Mouse (Mus musculus) neural tube, embryonic 11.5 days (tissue): ENCODE measurements around the gene Polr3f. TPM values are rescaled to one million over a fixed set of nuclear protein-coding genes. Genes with fewer than 3 reads are reported as not detected.
A peak's percentile ranks its signal among the peaks of the same experiment; 100 is the strongest.

Experiments
- ATAC-seq: fragments of 200-750 bp; cut with Nextera tagmentation; 2 replicates; pipeline ENCODE4 v1.8.0; 2017; ENCODE audit warnings: moderate number of reproducible peaks, mild to moderate bottlenecking, moderate TSS enrichment, moderate library complexity; ENCODE audit not compliant: insufficient read depth, low FRiP score, low TSS enrichment
- DNase-seq: peaks from one replicate; pipeline ENCODE4 v3.0.0-alpha.2; 2015; ENCODE audit warnings: low spot score
- H3K27ac ChIP-seq: fragments of 300-500 bp; sonication (generic); 2 replicates; pipeline ENCODE4 v1.5.1; 2014; ENCODE audit warnings: low read depth, mild to moderate bottlenecking, low read length
- H3K27me3 ChIP-seq: fragments of 300-500 bp; sonication (generic); 2 replicates; pipeline ENCODE4 v1.6.1; 2014; ENCODE audit warnings: mild to moderate bottlenecking, low read length, mixed read lengths; ENCODE audit not compliant: control insufficient read depth, insufficient read depth
- H3K36me3 ChIP-seq: fragments of 300-500 bp; sonication (generic); 2 replicates; pipeline ENCODE4 v1.6.1; 2014; ENCODE audit warnings: mild to moderate bottlenecking, low read length, moderate library complexity, mixed read lengths; ENCODE audit not compliant: control insufficient read depth, insufficient read depth
- H3K4me1 ChIP-seq: fragments of 300-500 bp; sonication (generic); 2 replicates; pipeline ENCODE4 v1.6.1; 2014; ENCODE audit warnings: low read length, mixed read lengths; ENCODE audit not compliant: control insufficient read depth, insufficient read depth
- H3K4me2 ChIP-seq: fragments of 300-500 bp; sonication (generic); 2 replicates; pipeline ENCODE4 v1.6.1; 2014; ENCODE audit warnings: low read depth, mild to moderate bottlenecking, moderate library complexity
- H3K4me3 ChIP-seq: fragments of 300-500 bp; sonication (generic); 2 replicates; pipeline ENCODE4 v1.5.1; 2014; ENCODE audit warnings: low read depth, low read length
- H3K9ac ChIP-seq: fragments of 300-500 bp; sonication (generic); 2 replicates; pipeline ENCODE4 v1.6.1; 2014; ENCODE audit warnings: mild to moderate bottlenecking, low read length
- H3K9me3 ChIP-seq: fragments of 300-500 bp; sonication (generic); 2 replicates; pipeline ENCODE4 v1.6.1; 2016; ENCODE audit warnings: low read length; ENCODE audit not compliant: control insufficient read depth
- WGBS: fragments of 180-500 bp; shearing (Covaris S2); extraction: QIAGEN DNeasy Blood & Tissue Kit; methylation state at CpG from one replicate; pipeline ENCODE4 v1.1.7; 2014; 5-methylcytosine and 5-hydroxymethylcytosine counted together
- polyA plus RNA-seq: library from polyadenylated mRNA; unstranded; fragments of >200 nt; fragmentation: Nextera tagmentation; extraction: Ambion mirVana; gene quantifications from 2 replicates; pipeline ENCODE4 v1.2.1, GENCODE M21; 2014

Gene Polr3f
- polyA plus RNA-seq, 1 experiment from 2014 or later, result 32.4 TPM

DNA sequence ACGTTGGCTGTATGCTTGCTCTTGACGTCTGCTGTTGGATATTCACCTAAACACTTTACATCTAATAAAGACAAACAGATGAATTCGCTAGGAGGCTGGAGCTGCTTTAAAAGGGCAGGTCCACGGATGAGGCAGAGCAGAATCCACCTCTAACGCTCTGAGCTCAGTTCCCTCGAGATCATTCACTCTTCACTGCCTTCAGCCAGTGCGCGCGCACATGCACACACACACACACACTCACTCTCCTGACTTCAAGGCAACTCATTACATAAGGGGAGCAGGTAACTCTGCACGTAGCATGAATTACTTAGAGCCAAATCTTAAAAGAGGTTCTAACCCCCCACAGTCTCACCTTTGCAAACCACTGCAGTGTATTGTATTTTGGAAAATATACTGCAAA lies 1.7 kb upstream of the Polr3f start:
- no peak overlapping the region for H3K4me2 ChIP-seq
- no peaks in the 10 kb centered on the region for H3K27me3 ChIP-seq
- H3K9me3 ChIP-seq, result no peaks in the 10 kb centered on the region
- H3K9ac ChIP-seq, result no peak overlapping the region
- ATAC-seq (no peak), DNase-seq (no peak)
- no peak overlapping the region for H3K4me3 ChIP-seq
- no peak overlapping the region for H3K27ac ChIP-seq
- 53% methylated on average over 10 of the region's 10 CpGs for WGBS
- H3K4me1 ChIP-seq, result no peaks in the 10 kb centered on the region; the same call in 1 of the 2 replicates
- no peaks in the 10 kb centered on the region for H3K36me3 ChIP-seq

DNA sequence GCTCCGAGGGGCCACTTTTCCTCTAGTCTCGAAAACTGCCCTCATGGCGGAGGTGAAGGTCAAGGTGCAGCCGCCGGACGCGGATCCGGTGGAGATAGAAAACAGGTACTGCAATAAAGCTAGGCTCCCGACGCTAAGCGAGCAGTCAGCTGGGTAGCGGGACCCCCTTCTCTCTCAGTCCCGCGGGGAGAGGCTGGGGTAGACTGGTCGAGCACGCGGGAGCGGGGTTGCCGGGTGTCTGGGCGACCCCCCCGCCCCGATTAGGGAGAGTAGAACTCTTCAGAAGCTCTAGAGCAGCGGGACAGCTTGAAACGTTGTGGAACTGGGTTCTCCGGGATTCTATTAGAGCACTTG lies 280 bp downstream of the Polr3f start:
- no peaks in the 10 kb centered on the region for H3K27me3 ChIP-seq
- H3K4me3 ChIP-seq, result peak overlapping the region; percentile 84
- H3K9me3 ChIP-seq, result no peaks in the 10 kb centered on the region
- no peaks in the 10 kb centered on the region; the same call in 1 of the 2 replicates for H3K4me1 ChIP-seq
- H3K4me2 ChIP-seq, result peak overlapping the region; percentile 77
- H3K27ac ChIP-seq, result peak overlapping the region; percentile 89
- DNase-seq (no peak), ATAC-seq (peak; percentile 72)
- H3K36me3 ChIP-seq, result 0 out of 2 replicates have a peak, but pooled peaks cover 5% of the 10 kb centered on the region
- H3K9ac ChIP-seq, result peak overlapping the region; percentile 80
- 1% methylated on average over 24 of the region's 25 CpGs for WGBS

DNA sequence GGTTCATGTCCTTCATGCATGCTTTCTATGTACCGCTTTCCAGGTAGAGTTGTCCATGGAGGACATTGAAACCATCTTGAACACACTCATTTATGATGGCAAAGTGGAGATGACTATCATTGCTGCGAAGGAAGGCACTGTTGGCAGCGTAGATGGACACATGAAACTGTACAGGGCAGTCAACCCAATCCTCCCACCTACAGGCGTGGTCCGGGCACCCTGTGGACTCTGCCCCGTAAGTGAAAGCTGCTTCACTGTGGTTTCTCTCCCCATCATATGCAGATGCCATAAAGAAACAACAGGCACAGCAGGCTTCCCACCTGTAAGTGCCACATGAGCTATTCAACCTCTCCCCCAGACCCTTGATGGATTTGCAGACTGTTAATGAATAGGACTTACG lies 9.6 kb downstream of the Polr3f start:
- H3K4me2 ChIP-seq, result no peak overlapping the region
- H3K9ac ChIP-seq, result no peak overlapping the region
- ATAC-seq (no peak), DNase-seq (no peak)
- no peak overlapping the region for H3K27ac ChIP-seq
- peaks cover 35% of the 10 kb centered on the region for H3K36me3 ChIP-seq
- H3K4me1 ChIP-seq, result no peaks in the 10 kb centered on the region
- H3K27me3 ChIP-seq, result no peaks in the 10 kb centered on the region
- 93% methylated on average over 7 of the region's 7 CpGs for WGBS
- no peaks in the 10 kb centered on the region for H3K9me3 ChIP-seq
- H3K4me3 ChIP-seq, result no peak overlapping the region

DNA sequence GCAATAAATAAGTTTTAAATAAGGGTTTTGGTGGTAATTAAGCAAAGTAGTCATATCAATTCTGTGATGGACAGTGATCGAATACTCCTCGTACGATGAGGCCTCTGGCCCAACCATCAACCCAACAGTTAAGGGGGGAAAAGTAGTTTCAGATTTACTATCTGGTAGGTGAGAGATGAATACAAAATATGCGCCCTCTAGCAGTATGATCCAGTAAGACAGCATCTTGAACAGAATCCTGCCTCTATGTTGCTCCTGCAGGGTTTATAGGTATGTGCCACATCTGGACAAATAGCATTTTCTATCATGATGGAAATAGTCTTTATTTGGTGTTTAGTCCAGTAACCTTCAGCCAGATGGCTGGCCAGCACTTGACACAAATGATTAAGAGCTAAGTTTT lies 13.7 kb downstream of the Polr3f start:
- 88% methylated on average over 4 of the region's 4 CpGs for WGBS
- H3K27me3 ChIP-seq, result no peaks in the 10 kb centered on the region
- no peak for DNase-seq
- no peak for ATAC-seq
- no peak overlapping the region for H3K4me2 ChIP-seq
- H3K27ac ChIP-seq, result no peak overlapping the region
- no peaks in the 10 kb centered on the region for H3K9me3 ChIP-seq
- H3K36me3 ChIP-seq, result peaks cover 15% of the 10 kb centered on the region
- H3K9ac ChIP-seq, result no peak overlapping the region
- H3K4me3 ChIP-seq, result no peak overlapping the region
- no peaks in the 10 kb centered on the region for H3K4me1 ChIP-seq

DNA sequence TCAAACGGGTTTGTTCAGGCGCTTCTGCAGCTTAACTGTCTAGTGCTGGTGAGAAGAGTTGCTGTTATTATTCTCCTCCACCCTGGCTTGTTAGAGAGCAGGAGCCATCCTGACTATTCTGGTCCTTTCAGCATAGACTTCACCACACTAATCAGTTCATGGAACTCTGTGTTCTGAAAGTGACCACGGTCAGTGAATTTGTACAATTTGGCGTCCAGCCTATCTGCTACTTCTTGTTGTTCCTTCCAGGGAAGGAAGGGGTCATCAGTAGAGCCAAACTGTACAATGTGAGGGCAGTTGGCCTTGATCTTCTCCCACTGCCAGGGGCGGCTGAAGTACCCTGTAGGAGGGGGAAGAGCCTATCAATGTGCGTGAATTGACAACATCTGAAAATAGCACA lies 16.2 kb downstream of the Polr3f start:
- no peaks in the 10 kb centered on the region for H3K27me3 ChIP-seq
- 91% methylated on average over 6 of the region's 6 CpGs for WGBS
- peaks cover 3% of the 10 kb centered on the region; the same call in 1 of the 2 replicates for H3K36me3 ChIP-seq
- H3K4me3 ChIP-seq, result no peak overlapping the region
- H3K9me3 ChIP-seq, result no peaks in the 10 kb centered on the region
- ATAC-seq, result no peak
- no peak overlapping the region for H3K4me2 ChIP-seq
- DNase-seq, result no peak
- H3K4me1 ChIP-seq, result no peaks in the 10 kb centered on the region
- H3K9ac ChIP-seq, result no peak overlapping the region
- no peak overlapping the region for H3K27ac ChIP-seq

DNA sequence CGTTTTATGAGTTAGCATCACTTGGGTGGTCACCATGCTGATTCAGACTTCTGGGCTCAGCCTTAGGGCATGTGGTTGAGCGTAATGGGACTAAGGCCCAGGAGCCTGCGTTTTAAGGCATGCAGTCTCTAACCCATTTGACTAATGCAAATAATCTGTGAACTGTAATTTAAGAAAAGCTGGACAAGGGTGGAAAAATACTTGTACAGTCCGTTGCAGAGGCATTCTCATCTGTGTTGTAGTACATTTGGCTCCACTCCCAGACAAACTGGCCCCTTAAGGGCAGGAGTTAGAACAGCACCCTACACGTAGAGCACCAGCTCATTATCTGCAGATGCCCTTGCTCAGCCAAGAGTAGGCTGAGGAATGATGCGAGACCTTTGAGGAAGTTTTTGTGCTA lies 17.1 kb downstream of the Polr3f start:
- ATAC-seq (no peak), DNase-seq (no peak)
- Histone ChIP-seq H3K4me3 (no peak overlapping the region), H3K36me3 (peaks cover 3% of the 10 kb centered on the region; the same call in 1 of the 2 replicates), H3K4me2 (no peak overlapping the region), H3K27me3 (no peaks in the 10 kb centered on the region), H3K9ac (no peak overlapping the region), H3K4me1 (no peaks in the 10 kb centered on the region), H3K9me3 (no peaks in the 10 kb centered on the region), H3K27ac (no peak overlapping the region)
- 95% methylated on average over 6 of the region's 6 CpGs for WGBS

DNA sequence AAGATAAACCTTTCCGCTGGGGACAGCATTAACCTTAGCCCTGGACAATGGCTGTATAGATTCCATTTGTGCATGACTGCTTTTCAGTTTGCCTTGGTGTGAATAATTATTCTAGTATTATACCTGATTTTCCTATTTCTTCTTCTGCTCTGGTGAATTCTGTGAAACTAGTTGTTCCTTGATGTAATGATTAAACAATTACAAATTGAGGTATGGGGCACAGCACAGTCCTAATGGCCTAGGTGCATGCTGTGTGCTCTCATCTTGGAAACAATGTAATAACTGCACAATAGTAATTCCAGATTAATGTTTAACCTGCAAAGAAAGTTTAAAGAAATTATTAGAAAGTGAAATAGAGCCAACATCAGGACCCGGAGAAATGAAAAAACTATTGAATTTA lies 17.5 kb downstream of the Polr3f start:
- no peak for DNase-seq
- H3K4me2 ChIP-seq, result no peak overlapping the region
- H3K27ac ChIP-seq, result no peak overlapping the region
- H3K27me3 ChIP-seq, result no peaks in the 10 kb centered on the region
- ATAC-seq, result no peak
- peaks cover 3% of the 10 kb centered on the region; the same call in 1 of the 2 replicates for H3K36me3 ChIP-seq
- H3K9me3 ChIP-seq, result no peaks in the 10 kb centered on the region
- no peak overlapping the region for H3K9ac ChIP-seq
- no peak overlapping the region for H3K4me3 ChIP-seq
- 93% methylated on average over 2 of the region's 2 CpGs for WGBS
- 0 out of 2 replicates have a peak, but pooled peaks cover 3% of the 10 kb centered on the region for H3K4me1 ChIP-seq

DNA sequence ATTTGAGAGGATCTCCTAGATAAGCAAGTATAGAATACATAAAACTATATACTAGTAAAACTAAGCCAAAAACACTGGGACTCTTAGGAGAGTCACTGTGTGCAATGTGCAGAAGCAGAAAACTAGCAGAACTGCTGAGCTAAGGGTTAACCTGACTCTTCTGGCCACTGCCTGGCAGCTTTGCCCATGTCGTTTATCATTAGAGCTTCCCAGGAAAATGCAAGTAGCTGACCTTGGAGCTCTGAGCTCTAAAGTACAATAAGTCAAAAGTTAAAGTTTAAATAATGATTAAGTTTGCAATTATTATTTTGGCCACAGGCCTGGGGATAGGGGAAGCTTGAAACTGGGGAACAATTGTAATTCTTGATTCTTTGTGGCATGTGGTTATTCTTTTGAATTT lies 18.0 kb downstream of the Polr3f start:
- no peak overlapping the region for H3K4me3 ChIP-seq
- H3K9ac ChIP-seq, result no peak overlapping the region
- no peaks in the 10 kb centered on the region for H3K9me3 ChIP-seq
- H3K4me2 ChIP-seq, result no peak overlapping the region
- no peaks in the 10 kb centered on the region for H3K27me3 ChIP-seq
- DNase-seq (no peak), ATAC-seq (no peak)
- 0 out of 2 replicates have a peak, but pooled peaks cover 3% of the 10 kb centered on the region for H3K4me1 ChIP-seq
- H3K36me3 ChIP-seq, result peaks cover 3% of the 10 kb centered on the region; the same call in 1 of the 2 replicates
- 73% methylated on average over 1 of the region's 1 CpGs for WGBS
- no peak overlapping the region for H3K27ac ChIP-seq

DNA sequence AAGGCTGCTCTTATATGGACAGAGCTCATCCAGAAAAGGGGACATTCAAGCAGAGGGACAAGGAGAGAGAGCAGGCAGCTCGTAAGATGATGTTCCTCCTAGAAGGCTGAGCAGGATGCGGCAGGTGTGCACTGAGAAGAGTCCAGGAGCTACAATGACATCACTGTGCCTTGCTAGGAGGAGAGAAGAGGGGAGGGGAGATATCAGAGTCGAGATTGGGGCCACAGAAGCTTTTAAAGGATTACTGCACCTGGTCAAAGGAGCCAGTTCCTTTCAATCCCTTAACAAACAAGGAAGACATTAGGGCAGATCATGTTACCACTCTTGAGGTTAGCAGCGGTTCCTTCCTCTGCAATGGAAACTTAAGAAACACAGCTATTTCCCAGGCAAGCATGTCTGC lies 20.0 kb downstream of the Polr3f start:
- H3K9me3 ChIP-seq, result no peaks in the 10 kb centered on the region
- no peaks in the 10 kb centered on the region for H3K27me3 ChIP-seq
- H3K36me3 ChIP-seq, result peaks cover 3% of the 10 kb centered on the region; the same call in 1 of the 2 replicates
- no peak overlapping the region for H3K27ac ChIP-seq
- ATAC-seq (no peak), DNase-seq (no peak)
- H3K4me2 ChIP-seq, result no peak overlapping the region
- 77% methylated on average over 4 of the region's 4 CpGs for WGBS
- no peak overlapping the region for H3K9ac ChIP-seq
- no peak overlapping the region for H3K4me3 ChIP-seq
- 0 out of 2 replicates have a peak, but pooled peaks cover 3% of the 10 kb centered on the region for H3K4me1 ChIP-seq
